Mouse (Mus musculus) adrenal gland, postnatal 14 days (tissue): ENCODE data around the gene Orc2. TPM values are rescaled to one million over a fixed set of nuclear protein-coding genes. Genes with fewer than 3 reads are reported as not detected.

ENCODE experiments used
- DNase-seq: peaks from one replicate; pipeline ENCODE4 v3.0.0; 2021; ENCODE audit warnings: mixed read lengths
- total RNA-seq: library from RNA; stranded (reverse); gene quantifications from 2 replicates; pipeline ENCODE4 v1.2.3, GENCODE M21; 2021

Gene Orc2
- total RNA-seq, 1 experiment from 2014 or later, result 20.5 TPM

GRCm38 (mm10) chr1:58423371-58424248, 81.3 kb downstream of the Orc2 start, which contains the start of gene Clk1:
Gene Clk1 (minus strand): TSS chr1:58424066.
- DNase-seq, result peak; percentile 99

- peak; percentile 50 for DNase-seq
Measured at GRCm38 (mm10) chr1:58422879-58423278, 82.0 kb downstream of the Orc2 start.

GRCm38 (mm10) chr1:58420961-58421360, 83.9 kb downstream of the Orc2 start:
- no peak for DNase-seq

GRCm38 (mm10) chr1:58420032-58420431, 84.9 kb downstream of the Orc2 start:
- no peak for DNase-seq

- DNase-seq, result no peak
Measured at GRCm38 (mm10) chr1:58416048-58416447, 88.9 kb downstream of the Orc2 start.

- no peak for DNase-seq
Measured at GRCm38 (mm10) chr1:58415442-58415841, 89.5 kb downstream of the Orc2 start.

Other genes starting within 250 kb of the Orc2 start
- 0.23 and 0.26 TPM in 2 replicates for gene Aox2, start 226.8 kb downstream of the Orc2 start, total RNA-seq
- gene Bzw1, start 112.2 kb downstream of the Orc2 start, total RNA-seq, result 180 and 184 TPM in 2 replicates
- gene Clk1, start 81.0 kb downstream of the Orc2 start, total RNA-seq, result 167 and 176 TPM in 2 replicates
- 17.6 and 18.8 TPM in 2 replicates for gene Nif3l1, start 60.0 kb downstream of the Orc2 start, total RNA-seq
- 26.5 and 35.0 TPM in 2 replicates for gene Ppil3, start 59.6 kb downstream of the Orc2 start, total RNA-seq
- 51.3 and 53.5 TPM in 2 replicates for gene Fam126b, start 81.2 kb upstream of the Orc2 start, total RNA-seq
- gene Ndufb3, start 81.3 kb upstream of the Orc2 start, total RNA-seq, result 224 and 254 TPM in 2 replicates
- 7.9 and 9.4 TPM in 2 replicates for gene Als2cr12, start 190.9 kb upstream of the Orc2 start, total RNA-seq
- gene Cflar, start 206.4 kb upstream of the Orc2 start, total RNA-seq, result 110 and 121 TPM in 2 replicates